Mouse (Mus musculus) thymus, adult 2 months (tissue): ENCODE measurements around the gene Tppp3.

Experiments used
- CTCF ChIP-seq: fragments of 200-500 bp; IDR thresholded peaks from 2 replicates; pipeline ENCODE4 v1.5.1; 2012; ENCODE audit warnings: mild to moderate bottlenecking, control low read depth, low read length, moderate library complexity, borderline replicate concordance; ENCODE audit not compliant: control insufficient read depth, poor library complexity, insufficient read depth; ENCODE audit errors: extremely low read depth
- POLR2A ChIP-seq: fragments of 200-500 bp; IDR thresholded peaks from 2 replicates; pipeline ENCODE4 v1.6.1; 2012; ENCODE audit warnings: mild to moderate bottlenecking, low read length, control low read depth, moderate library complexity; ENCODE audit not compliant: control insufficient read depth, poor library complexity, insufficient read depth; ENCODE audit errors: extremely low read depth

DNA sequence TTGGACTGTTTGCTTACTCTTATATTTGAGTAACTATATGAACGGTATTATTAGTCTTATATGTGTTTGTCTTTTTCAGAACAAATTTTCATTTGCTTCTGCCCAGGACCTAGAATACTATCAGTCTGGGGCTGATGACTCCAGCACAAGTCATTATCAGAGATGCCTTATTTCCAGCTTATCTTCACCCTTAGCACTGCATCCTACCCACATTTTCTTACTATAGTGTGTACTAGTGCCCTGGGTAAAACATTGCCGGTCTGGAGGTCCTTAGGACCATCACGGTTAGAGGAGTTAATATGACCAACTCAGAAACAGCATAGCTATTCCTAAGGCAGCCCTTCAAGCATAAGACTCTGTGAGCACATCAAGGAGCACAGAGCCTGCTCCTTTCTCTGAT, 23.1 kb downstream of the Tppp3 start:
- TF ChIP-seq CTCF: no peak
- no peak for TF ChIP-seq POLR2A
